Mouse (Mus musculus) small intestine, adult 2 months (tissue): ENCODE results near the gene Nudt6.

Source experiments
- CTCF ChIP-seq: fragments of 200-500 bp; IDR thresholded peaks from 2 replicates; pipeline ENCODE4 v1.5.1; 2012; ENCODE audit warnings: low read depth, mild to moderate bottlenecking, control low read depth, inconsistent platforms, low read length, moderate library complexity, mixed read lengths; ENCODE audit not compliant: insufficient replicate concordance, insufficient read length; ENCODE audit errors: extremely low read depth
- POLR2A ChIP-seq: fragments of 200-500 bp; IDR thresholded peaks from 2 replicates; pipeline ENCODE4 v1.6.1; 2012; ENCODE audit warnings: low read depth, mild to moderate bottlenecking, control low read depth, inconsistent platforms, low read length, moderate library complexity

GRCm38 (mm10) chr3:37426069-37426468, 6.1 kb upstream of the Nudt6 start:
- TF ChIP-seq POLR2A = no peak
- TF ChIP-seq CTCF = no peak
